Mouse (Mus musculus) ES-Bruce4 (cell line): ENCODE data around the gene Pld5.

Source experiments
- CTCF ChIP-seq: IDR thresholded peaks from one replicate; pipeline ENCODE4 v1.8.1; 2011; ENCODE audit warnings: low read depth, low read length
- POLR2A ChIP-seq: IDR thresholded peaks from one replicate; pipeline ENCODE4 v1.8.1; 2011; ENCODE audit warnings: low read length; ENCODE audit not compliant: insufficient read depth

DNA sequence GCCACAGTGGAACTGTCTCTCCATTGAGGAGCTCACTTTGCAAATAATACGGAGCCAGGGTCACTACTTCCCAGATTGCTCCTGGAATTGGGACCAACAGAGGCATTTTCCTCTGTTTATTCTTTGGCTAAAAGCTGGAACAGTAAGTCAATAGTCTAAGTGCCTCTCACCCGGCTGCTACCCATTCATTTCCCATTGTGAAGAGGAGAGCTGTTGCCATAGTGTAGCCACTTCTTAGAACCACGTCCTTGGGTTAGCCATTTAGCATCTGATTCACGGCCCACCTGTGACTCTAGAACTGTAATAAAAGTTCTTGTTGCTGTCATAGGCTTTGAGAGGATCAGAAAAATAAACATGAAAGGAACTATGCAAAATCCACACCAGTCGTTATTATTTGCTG is 241.4 kb downstream of the Pld5 start:
- TF ChIP-seq POLR2A (no peak), CTCF (no peak)
